Mouse (Mus musculus): ENCODE results near the gene Dnajc5. TPM values are rescaled to one million over a fixed set of nuclear protein-coding genes. Genes with fewer than 3 reads are reported as not detected.

Gene Dnajc5
- polyA plus RNA-seq, 1 experiment from 2014 or later, result 263 TPM

- no peak overlapping the region for H3K9ac ChIP-seq (replicated peaks)
- H3K4me3 ChIP-seq (replicated peaks), result no peak overlapping the region
- no peak for ATAC-seq (ENCODE audit: low FRiP score)
- no peaks in the 10 kb centered on the region for H3K4me1 ChIP-seq
- H3K36me3 ChIP-seq, result peaks cover 52% of the 10 kb centered on the region
- no peaks in the 10 kb centered on the region for H3K9me3 ChIP-seq (replicated peaks)
- H3K27ac ChIP-seq (replicated peaks), result no peak overlapping the region
- H3K27me3 ChIP-seq (replicated peaks), result no peaks in the 10 kb centered on the region
- no peak overlapping the region for H3K4me2 ChIP-seq
Measured at GRCm38 (mm10) chr2:181553772-181554171, 33.5 kb downstream of the Dnajc5 start.

DNA sequence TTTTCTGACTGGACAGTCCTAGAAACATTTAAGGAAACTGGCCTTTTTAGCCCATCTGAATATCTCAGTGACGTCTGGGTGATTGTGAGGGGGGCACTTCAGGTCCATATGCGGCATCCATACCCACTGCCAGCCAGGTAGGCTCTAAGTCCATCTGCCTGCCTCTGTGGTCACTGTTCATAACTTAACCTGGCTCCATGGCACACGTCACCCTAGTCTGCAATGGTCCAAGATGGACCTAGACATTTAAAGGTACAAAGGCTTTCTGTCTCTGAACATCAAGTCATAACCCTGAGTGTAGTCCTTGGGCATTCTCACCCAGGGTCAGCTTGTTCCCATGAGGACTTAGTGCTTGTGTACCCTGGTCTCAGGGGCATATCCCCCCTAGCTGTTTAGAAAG, 47.1 kb downstream of the Dnajc5 start:
- no peak for ATAC-seq (ENCODE audit: low FRiP score)
- 0 out of 2 replicates have a peak, but pooled peaks cover 4% of the 10 kb centered on the region for H3K36me3 ChIP-seq
- H3K4me2 ChIP-seq, result no peak overlapping the region
- no peaks in the 10 kb centered on the region for H3K4me1 ChIP-seq
- H3K27ac ChIP-seq (replicated peaks), result no peak overlapping the region
- H3K9ac ChIP-seq (replicated peaks), result no peak overlapping the region
- WGBS, result 84% methylated on average over 3 of the region's 3 CpGs
- H3K4me3 ChIP-seq (replicated peaks), result no peak overlapping the region
- no peaks in the 10 kb centered on the region for H3K27me3 ChIP-seq (replicated peaks)
- no peaks in the 10 kb centered on the region for H3K9me3 ChIP-seq (replicated peaks)

GRCm38 (mm10) chr2:181568272-181569008, 48.2 kb downstream of the Dnajc5 start:
- ATAC-seq (ENCODE audit: low FRiP score), result no peak
- Histone ChIP-seq H3K27me3 (replicated peaks) (no peaks in the 10 kb centered on the region), H3K9ac (replicated peaks) (no peak overlapping the region), H3K4me2 (no peak overlapping the region), H3K27ac (replicated peaks) (no peak overlapping the region), H3K4me3 (replicated peaks) (no peak overlapping the region), H3K36me3 (0 out of 2 replicates have a peak, but pooled peaks cover 7% of the 10 kb centered on the region), H3K4me1 (no peaks in the 10 kb centered on the region), H3K9me3 (replicated peaks) (no peaks in the 10 kb centered on the region)
- 83% methylated on average over 7 of the region's 7 CpGs for WGBS

GRCm38 (mm10) chr2:181569856-181570255, 49.6 kb downstream of the Dnajc5 start:
- Histone ChIP-seq H3K4me2 (no peak overlapping the region), H3K4me1 (no peaks in the 10 kb centered on the region), H3K9me3 (replicated peaks) (no peaks in the 10 kb centered on the region), H3K36me3 (peaks cover 9% of the 10 kb centered on the region; the same call in 1 of the 2 replicates), H3K27ac (replicated peaks) (no peak overlapping the region), H3K9ac (replicated peaks) (no peak overlapping the region), H3K27me3 (replicated peaks) (no peaks in the 10 kb centered on the region), H3K4me3 (replicated peaks) (no peak overlapping the region)
- no peak for ATAC-seq (ENCODE audit: low FRiP score)
- WGBS, result 90% methylated on average over 10 of the region's 10 CpGs

DNA sequence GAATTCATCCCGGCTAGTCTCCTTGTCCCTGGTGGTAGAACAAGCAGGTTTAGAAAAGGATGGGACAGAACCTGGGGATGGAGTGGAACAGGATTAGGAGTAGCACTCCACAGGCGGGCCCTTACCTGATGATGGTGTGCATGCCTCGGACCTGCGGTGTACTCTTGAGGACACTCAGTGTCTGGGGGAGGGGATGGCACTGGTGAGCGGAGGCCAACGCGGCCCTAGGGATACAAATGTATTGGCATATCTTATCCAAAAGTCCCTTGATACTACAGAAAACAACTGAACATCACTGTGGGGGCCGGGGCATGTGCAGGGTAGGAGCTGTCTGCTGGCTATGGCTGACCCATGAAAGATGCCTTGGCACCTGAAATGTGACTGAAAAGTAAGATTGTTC, 50.1 kb downstream of the Dnajc5 start:
- H3K9me3 ChIP-seq (replicated peaks), result no peaks in the 10 kb centered on the region
- no peak overlapping the region for H3K27ac ChIP-seq (replicated peaks)
- no peak overlapping the region for H3K4me3 ChIP-seq (replicated peaks)
- no peaks in the 10 kb centered on the region for H3K27me3 ChIP-seq (replicated peaks)
- H3K9ac ChIP-seq (replicated peaks), result no peak overlapping the region
- no peak for ATAC-seq (ENCODE audit: low FRiP score)
- WGBS, result 89% methylated on average over 8 of the region's 8 CpGs
- H3K36me3 ChIP-seq, result peaks cover 9% of the 10 kb centered on the region; the same call in 1 of the 2 replicates
- no peak overlapping the region for H3K4me2 ChIP-seq
- H3K4me1 ChIP-seq, result no peaks in the 10 kb centered on the region

DNA sequence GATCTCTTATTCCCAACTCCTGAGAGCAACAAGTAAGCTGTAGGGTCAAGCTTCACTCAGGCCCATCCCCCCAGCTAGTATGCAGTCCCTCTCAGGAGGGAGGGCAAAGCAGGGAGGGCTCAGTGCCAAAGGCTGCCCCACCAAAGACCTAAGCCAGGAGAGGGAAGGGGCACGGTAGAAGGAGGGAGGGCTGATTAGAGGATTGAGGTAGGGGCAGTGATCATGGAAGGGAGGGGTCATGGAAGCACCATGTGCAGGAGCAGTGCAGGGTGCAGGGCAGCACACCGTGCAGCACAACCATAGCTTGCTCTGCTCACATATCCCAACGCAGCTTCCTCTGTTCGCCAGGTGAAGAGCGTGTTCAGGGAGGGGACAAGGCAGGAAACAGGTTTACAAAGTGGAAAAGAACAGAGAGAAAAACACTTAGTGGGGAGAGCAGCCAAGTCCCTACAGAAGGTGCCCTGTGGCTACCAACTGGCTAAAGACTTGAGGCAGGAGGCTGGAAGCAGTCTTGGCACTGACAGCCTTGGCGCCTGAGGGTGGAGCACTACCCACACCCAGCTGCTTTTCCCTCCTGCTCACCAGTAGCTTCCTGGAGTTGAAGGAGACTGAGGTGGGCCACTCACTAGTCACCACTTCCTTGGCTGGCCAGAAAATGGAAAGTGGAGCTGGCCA, 50.8 kb downstream of the Dnajc5 start:
- no peak for ATAC-seq (ENCODE audit: low FRiP score)
- 79% methylated on average over 6 of the region's 6 CpGs for WGBS
- no peak overlapping the region for H3K27ac ChIP-seq (replicated peaks)

GRCm38 (mm10) chr2:181571941-181572670, 51.8 kb downstream of the Dnajc5 start:
- no peak for ATAC-seq (ENCODE audit: low FRiP score)
- WGBS, result 91% methylated on average over 11 of the region's 11 CpGs
- no peak overlapping the region for H3K27ac ChIP-seq (replicated peaks)

More for the DNA sequence above, 50.8 kb downstream of the Dnajc5 start:
- no peak overlapping the region for H3K4me3 ChIP-seq (replicated peaks)
- no peak overlapping the region for H3K4me2 ChIP-seq
- no peaks in the 10 kb centered on the region for H3K9me3 ChIP-seq (replicated peaks)
- H3K9ac ChIP-seq (replicated peaks), result no peak overlapping the region
- H3K4me1 ChIP-seq, result no peaks in the 10 kb centered on the region
- peaks cover 9% of the 10 kb centered on the region; the same call in 1 of the 2 replicates for H3K36me3 ChIP-seq
- H3K27me3 ChIP-seq (replicated peaks), result no peaks in the 10 kb centered on the region

DNA sequence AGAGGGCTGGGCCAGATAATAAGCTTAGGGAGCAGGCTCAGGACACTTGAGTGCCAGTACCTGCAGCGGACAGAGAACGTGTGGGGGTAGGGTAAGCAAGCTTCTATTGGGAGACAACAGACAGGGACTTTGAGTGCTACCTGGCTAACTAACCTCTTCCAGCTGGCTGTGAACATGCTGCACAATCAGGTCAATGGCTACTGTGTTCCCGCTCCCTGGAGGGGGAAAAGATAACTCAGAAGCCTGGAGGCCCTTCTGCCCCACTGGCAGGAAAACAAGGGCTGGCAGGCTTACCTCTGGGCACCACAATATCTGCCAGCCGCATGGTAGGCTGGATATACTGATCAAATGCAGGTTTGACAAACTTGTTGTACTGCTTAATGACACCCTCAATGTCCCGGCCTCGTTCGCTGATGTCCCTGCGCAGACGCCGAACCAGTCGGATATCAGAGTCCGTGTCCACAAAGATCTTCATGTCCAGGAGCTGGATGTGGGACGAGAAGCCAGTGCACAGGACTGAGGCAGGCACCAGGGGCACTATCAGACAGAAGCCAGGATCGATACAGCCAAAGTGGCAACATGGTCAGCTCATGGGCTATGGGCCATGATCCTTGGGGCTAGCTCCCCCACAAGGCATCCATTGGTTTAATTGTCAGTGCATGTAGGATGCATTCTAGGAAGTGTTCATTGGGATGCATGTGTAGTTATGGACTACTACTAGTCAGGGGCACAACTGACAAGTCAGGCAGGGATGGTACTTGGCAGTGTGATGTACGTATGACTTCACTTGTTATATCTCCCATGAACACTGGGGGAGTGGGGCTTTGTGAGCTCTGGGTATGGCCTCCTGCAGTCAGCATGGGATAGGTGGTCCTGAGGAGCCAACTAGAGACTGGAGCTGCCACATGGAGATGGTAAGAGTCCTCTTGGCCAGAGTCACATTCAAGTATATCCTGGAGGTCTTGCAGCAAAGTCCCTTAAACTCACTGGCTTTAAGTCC, 52.9 kb downstream of the Dnajc5 start:
- Histone ChIP-seq H3K27ac (replicated peaks) (no peak overlapping the region), H3K27me3 (replicated peaks) (no peaks in the 10 kb centered on the region), H3K4me3 (replicated peaks) (no peak overlapping the region), H3K4me2 (no peak overlapping the region), H3K9ac (replicated peaks) (no peak overlapping the region), H3K36me3 (peaks cover 9% of the 10 kb centered on the region; the same call in 1 of the 2 replicates), H3K9me3 (replicated peaks) (no peaks in the 10 kb centered on the region), H3K4me1 (peaks cover 16% of the 10 kb centered on the region)
- no peak for ATAC-seq (ENCODE audit: low FRiP score)
- 94% methylated on average over 15 of the region's 15 CpGs for WGBS

More at GRCm38 (mm10) chr2:181571941-181572670, 51.8 kb downstream of the Dnajc5 start:
- H3K4me2 ChIP-seq, result no peak overlapping the region
- no peak overlapping the region for H3K9ac ChIP-seq (replicated peaks)
- H3K4me1 ChIP-seq, result peaks cover 5% of the 10 kb centered on the region
- no peak overlapping the region for H3K4me3 ChIP-seq (replicated peaks)
- peaks cover 9% of the 10 kb centered on the region; the same call in 1 of the 2 replicates for H3K36me3 ChIP-seq
- no peaks in the 10 kb centered on the region for H3K9me3 ChIP-seq (replicated peaks)
- H3K27me3 ChIP-seq (replicated peaks), result no peaks in the 10 kb centered on the region

GRCm38 (mm10) chr2:181573961-181574360, 53.7 kb downstream of the Dnajc5 start:
- no peak overlapping the region for H3K9ac ChIP-seq (replicated peaks)
- peaks cover 23% of the 10 kb centered on the region for H3K4me1 ChIP-seq
- 90% methylated on average over 9 of the region's 9 CpGs for WGBS
- H3K36me3 ChIP-seq, result peaks cover 9% of the 10 kb centered on the region; the same call in 1 of the 2 replicates
- no peaks in the 10 kb centered on the region for H3K9me3 ChIP-seq (replicated peaks)
- H3K27ac ChIP-seq (replicated peaks), result no peak overlapping the region
- no peak overlapping the region for H3K4me3 ChIP-seq (replicated peaks)
- H3K27me3 ChIP-seq (replicated peaks), result no peaks in the 10 kb centered on the region
- ATAC-seq (ENCODE audit: low FRiP score), result no peak
- no peak overlapping the region for H3K4me2 ChIP-seq

GRCm38 (mm10) chr2:181574921-181575545, 54.7 kb downstream of the Dnajc5 start:
- H3K27ac ChIP-seq (replicated peaks), result no peak overlapping the region
- no peak overlapping the region for H3K4me2 ChIP-seq
- no peak for ATAC-seq (ENCODE audit: low FRiP score)
- H3K4me1 ChIP-seq, result peaks cover 32% of the 10 kb centered on the region
- H3K27me3 ChIP-seq (replicated peaks), result no peaks in the 10 kb centered on the region
- peaks cover 9% of the 10 kb centered on the region; the same call in 1 of the 2 replicates for H3K36me3 ChIP-seq
- H3K4me3 ChIP-seq (replicated peaks), result no peak overlapping the region
- no peak overlapping the region for H3K9ac ChIP-seq (replicated peaks)
- H3K9me3 ChIP-seq (replicated peaks), result no peaks in the 10 kb centered on the region
- WGBS, result 92% methylated on average over 7 of the region's 7 CpGs

Data from neural tube, embryonic 15.5 days (tissue).